Mouse (Mus musculus) liver, embryonic 11.5 days (tissue): ENCODE results near the gene 7530416G11Rik. TPM values are rescaled to one million over a fixed set of nuclear protein-coding genes. Genes with fewer than 3 reads are reported as not detected.

Experiments
- ATAC-seq: fragments of 200-750 bp; cut with Nextera tagmentation; replicated peaks from 2 replicates; pipeline ENCODE4 v1.8.0; 2017; ENCODE audit warnings: moderate number of reproducible peaks, mild to moderate bottlenecking, moderate TSS enrichment, moderate library complexity; ENCODE audit not compliant: low FRiP score
- DNase-seq: peaks from one replicate; pipeline ENCODE4 v3.0.0-alpha.2; 2017; ENCODE audit warnings: low spot score
- H3K27ac ChIP-seq: fragments of 300-500 bp; sonication (generic); 2 replicates; pipeline ENCODE4 v1.5.1; 2014; ENCODE audit warnings: mild to moderate bottlenecking, low read depth, low read length, control low read depth
- H3K27me3 ChIP-seq: fragments of 300-500 bp; sonication (generic); replicated peaks from 2 replicates; pipeline ENCODE4 v1.6.1; 2014; ENCODE audit warnings: low read length, mixed read lengths; ENCODE audit not compliant: control insufficient read depth, insufficient read depth
- H3K36me3 ChIP-seq: fragments of 300-500 bp; sonication (generic); 2 replicates; pipeline ENCODE4 v1.6.1; 2014; ENCODE audit warnings: mild to moderate bottlenecking, low read length, moderate library complexity, mixed read lengths; ENCODE audit not compliant: control insufficient read depth, insufficient read depth
- H3K4me1 ChIP-seq: fragments of 300-500 bp; sonication (generic); replicated peaks from 2 replicates; pipeline ENCODE4 v1.6.1; 2014; ENCODE audit warnings: low read length, mixed read lengths; ENCODE audit not compliant: control insufficient read depth, insufficient read depth
- H3K4me2 ChIP-seq: fragments of 300-500 bp; sonication (generic); 2 replicates; pipeline ENCODE4 v1.6.1; 2014; ENCODE audit warnings: mild to moderate bottlenecking, control low read depth, moderate library complexity
- H3K4me3 ChIP-seq: fragments of 300-500 bp; sonication (generic); 2 replicates; pipeline ENCODE4 v1.5.1; 2014; ENCODE audit warnings: low read depth, low read length, control low read depth
- H3K9ac ChIP-seq: fragments of 300-500 bp; sonication (generic); 2 replicates; pipeline ENCODE4 v1.6.1; 2014; ENCODE audit warnings: low read depth, low read length, control low read depth
- H3K9me3 ChIP-seq: fragments of 300-500 bp; sonication (generic); 2 replicates; pipeline ENCODE4 v1.6.1; 2016; ENCODE audit warnings: low read length, inconsistent platforms, mixed read lengths; ENCODE audit not compliant: control insufficient read depth
- WGBS: fragments of 180-500 bp; shearing (Covaris S2); extraction: QIAGEN DNeasy Blood & Tissue Kit; methylation state at CpG from one replicate; pipeline ENCODE4 v1.1.7; 2014; 5-methylcytosine and 5-hydroxymethylcytosine counted together
- polyA plus RNA-seq: library from polyadenylated mRNA; unstranded; fragments of >200 nt; fragmentation: Nextera tagmentation; extraction: Ambion mirVana; gene quantifications from 2 replicates; pipeline ENCODE4 v1.2.1, GENCODE M21; 2014

Gene 7530416G11Rik
- polyA plus RNA-seq, 1 experiment from 2014 or later, result not detected

- Histone ChIP-seq H3K27me3 (no peaks in the 10 kb centered on the region), H3K9me3 (no peaks in the 10 kb centered on the region), H3K27ac (no peak overlapping the region), H3K4me2 (no peak overlapping the region), H3K4me1 (no peaks in the 10 kb centered on the region), H3K9ac (no peak overlapping the region), H3K4me3 (no peak overlapping the region), H3K36me3 (0 out of 2 replicates have a peak, but pooled peaks cover 5% of the 10 kb centered on the region)
- 94% methylated on average over 8 of the region's 8 CpGs for WGBS
- ATAC-seq (no peak), DNase-seq (no peak)
These were observed 45.2 kb downstream of the 7530416G11Rik start for GRCm38 (mm10) chr15:85457838-85458237.

- H3K27ac ChIP-seq, result no peak overlapping the region
- ATAC-seq, result no peak
- no peak overlapping the region for H3K4me2 ChIP-seq
- whole genome bisulfite sequencing, result 90% methylated on average over 8 of the region's 8 CpGs
- H3K36me3 ChIP-seq, result 0 out of 2 replicates have a peak, but pooled peaks cover 3% of the 10 kb centered on the region
- H3K4me3 ChIP-seq, result no peak overlapping the region
- H3K27me3 ChIP-seq, result no peaks in the 10 kb centered on the region
- no peaks in the 10 kb centered on the region for H3K9me3 ChIP-seq
- H3K4me1 ChIP-seq, result no peaks in the 10 kb centered on the region
- no peak overlapping the region for H3K9ac ChIP-seq
- DNase-seq, result no peak
These were observed 46.1 kb downstream of the 7530416G11Rik start for GRCm38 (mm10) chr15:85456891-85457290.

- Histone ChIP-seq H3K27ac (no peak overlapping the region), H3K36me3 (peaks cover 9% of the 10 kb centered on the region; the same call in 1 of the 2 replicates), H3K9me3 (no peaks in the 10 kb centered on the region), H3K4me2 (no peak overlapping the region), H3K9ac (no peak overlapping the region), H3K4me1 (no peaks in the 10 kb centered on the region), H3K4me3 (no peak overlapping the region), H3K27me3 (no peaks in the 10 kb centered on the region)
- DNase-seq, result no peak
- no peak for ATAC-seq
- WGBS, result 79% methylated on average over 3 of the region's 3 CpGs
These were observed 56.4 kb downstream of the 7530416G11Rik start for GRCm38 (mm10) chr15:85446652-85447051.

Other genes with a start within 250 kb of the 7530416G11Rik start
- 196 and 215 TPM in 2 replicates for gene Atxn10, start 167.0 kb downstream of the 7530416G11Rik start, polyA plus RNA-seq
- gene Wnt7b, start 79.2 kb upstream of the 7530416G11Rik start, polyA plus RNA-seq, result 1.2 and 2.2 TPM in 2 replicates
- gene Ppara, start 231.8 kb upstream of the 7530416G11Rik start, polyA plus RNA-seq, result 2.5 and 3.4 TPM in 2 replicates